Mouse (Mus musculus) lung, postnatal 25 days (tissue): ENCODE measurements around the gene Zfp511.
A peak's percentile ranks its signal among the peaks of the same experiment; 100 is the strongest.

Source experiments
- DNase-seq: peaks from one replicate; pipeline ENCODE4 v3.0.0; 2022; ENCODE audit warnings: low spot score

The Zfp511 gene

DNA sequence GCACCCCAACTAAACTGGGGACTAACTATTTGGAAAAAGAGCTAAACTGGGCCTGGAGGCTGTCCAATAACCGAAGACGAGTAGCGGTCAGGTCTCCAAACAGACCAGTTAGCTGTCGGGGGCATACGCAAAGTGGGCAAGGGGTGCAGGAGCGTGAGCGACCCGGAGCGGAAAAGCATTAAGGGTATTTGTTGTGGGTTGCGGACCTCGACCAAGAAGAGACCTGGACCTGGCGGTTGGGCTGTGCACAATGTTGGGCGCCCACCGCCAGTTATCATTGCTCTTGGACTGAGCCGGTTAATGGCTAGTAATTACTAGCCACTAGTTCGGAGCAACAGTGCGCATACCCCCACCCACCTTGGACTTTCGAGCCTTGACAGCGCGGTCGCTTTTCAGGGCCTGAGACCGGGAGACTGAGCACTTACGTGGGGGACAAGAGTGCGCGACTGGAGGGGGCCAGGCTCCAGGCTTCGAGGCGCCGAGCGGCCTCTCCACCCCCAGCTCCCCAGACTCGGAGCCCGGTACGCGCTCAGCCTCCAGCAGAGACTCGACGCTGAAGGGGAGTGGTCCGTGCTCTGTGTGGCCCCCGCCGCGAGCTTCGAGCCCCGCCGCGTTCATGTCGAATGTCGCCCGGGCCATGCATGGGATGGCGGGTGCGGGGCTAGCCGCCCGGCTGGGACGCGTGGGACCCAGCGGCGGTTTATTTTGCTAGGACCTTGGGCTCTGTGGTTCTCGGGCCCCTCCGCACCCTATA, 12.3 kb downstream of the Zfp511 start, which contains the start of gene Msx3:
Gene Msx3, minus strand, starts transcription at position 729 of the 754 bp plus-strand sequence.
- DNase-seq, result no peak

DNA sequence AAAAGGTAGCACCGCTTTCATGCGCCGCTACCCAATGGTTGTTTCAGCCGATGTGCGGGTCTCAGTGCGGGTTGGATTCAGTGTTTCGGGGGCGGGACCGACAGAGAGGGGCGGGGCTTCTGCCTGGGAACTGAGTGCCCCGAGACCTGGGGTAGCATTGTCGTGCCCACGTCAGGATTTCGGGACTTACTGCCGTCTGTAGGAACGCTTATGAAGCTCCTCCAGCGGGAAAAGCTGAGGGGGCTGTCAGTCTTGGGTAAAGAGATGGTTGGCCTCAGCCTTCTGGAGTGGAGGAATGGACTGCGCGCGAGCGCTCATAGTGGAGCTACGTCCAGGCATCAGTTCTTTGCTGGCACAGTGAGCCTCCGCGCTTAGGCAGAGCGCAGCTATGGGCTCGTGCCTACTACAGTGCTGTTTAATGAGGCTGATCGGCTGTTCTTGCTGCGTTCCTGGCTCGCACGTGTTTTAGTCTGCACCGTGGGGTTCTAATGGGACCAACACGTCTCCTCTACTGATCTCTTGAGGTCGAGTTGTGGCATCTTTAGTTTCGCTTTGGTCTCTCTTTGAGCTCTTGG, 13.0 kb downstream of the Zfp511 start:
- DNase-seq, result no peak

DNA sequence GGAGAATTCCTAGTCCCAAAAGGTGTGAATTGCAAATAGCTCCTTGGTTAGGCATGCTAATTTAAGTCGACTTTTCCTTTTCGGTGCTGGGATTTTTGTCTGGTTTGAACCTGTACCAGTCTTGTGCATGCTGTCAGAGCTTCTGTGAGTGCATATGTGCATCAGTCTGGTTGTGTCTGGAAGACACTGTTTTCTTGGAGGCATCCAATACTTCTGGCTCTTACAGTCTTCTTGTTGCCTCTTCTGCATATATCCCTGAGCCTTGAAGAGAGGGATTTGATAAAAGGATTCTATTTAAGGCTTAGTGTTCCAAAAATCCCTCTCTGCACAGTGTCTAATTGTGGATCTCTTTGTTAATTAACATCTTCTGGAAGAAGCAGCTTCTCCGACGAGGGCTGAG, 17.9 kb downstream of the Zfp511 start:
- DNase-seq, result no peak

DNA sequence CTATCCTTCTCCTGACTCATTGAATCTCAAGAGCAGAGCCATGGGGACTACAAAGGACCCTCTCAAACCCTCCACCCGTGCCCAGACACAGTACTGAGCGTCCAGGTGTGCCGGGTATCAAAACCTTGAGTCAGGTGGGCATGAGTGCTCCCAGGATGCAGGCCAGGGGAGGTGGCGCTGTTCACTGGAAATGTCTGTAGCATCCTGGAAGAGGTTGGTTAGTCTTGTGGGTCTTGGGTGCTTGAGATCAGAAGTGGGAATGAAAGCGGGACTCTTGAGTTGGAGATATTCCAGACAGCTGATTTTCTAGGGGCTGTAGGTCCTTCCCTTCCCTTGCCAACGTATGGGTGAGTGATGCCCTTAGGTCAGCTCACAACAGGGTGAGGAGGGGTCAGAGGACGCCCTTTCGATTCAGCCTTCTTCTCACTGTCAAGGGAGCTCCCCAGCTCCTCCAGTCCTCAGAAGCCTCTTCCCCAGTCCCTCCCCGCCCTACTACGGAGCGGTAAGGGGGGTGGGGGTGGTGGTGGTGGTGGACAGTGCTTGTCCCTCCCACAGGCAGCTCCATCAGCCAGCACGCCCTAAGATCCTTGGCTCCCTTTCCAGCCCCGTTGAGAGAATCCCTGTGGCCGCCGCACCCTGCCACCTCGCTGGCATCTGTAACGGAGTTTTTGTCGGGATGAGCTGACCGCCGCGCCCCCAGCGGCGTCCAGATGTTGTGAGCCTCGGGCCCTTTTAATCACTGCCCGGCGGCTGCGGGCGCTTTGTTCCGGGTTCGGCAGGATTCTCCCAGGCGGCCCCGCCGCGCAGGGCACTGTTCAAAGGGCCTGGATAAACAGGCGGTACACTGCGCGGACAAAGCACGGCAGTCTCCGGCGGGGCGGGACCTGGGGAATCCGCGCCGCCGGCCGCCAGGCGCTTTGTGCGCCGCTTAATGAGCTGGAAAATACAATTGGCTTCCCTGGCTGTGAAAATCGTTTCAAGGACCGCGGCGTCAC, 21.5 kb downstream of the Zfp511 start:
- no peak for DNase-seq

DNA sequence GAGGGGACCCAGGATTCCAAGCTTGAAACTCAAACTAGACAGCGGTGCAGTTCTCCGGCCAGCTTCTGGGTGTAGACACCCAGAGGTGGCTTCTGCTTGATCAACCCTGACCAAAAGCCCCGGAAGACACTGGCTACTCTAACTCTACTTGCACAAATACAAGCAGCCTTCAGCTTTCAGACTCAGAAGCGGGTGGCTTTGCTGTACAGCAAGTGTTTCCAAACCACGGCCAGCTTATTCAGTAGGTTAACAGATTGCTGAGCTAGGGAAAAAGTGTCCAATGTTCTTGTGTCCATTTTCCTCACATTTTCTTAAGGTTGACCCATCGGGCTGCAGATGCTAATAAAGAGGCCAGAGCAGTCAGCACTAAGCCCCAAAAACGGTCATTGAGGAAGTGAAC, 22.3 kb downstream of the Zfp511 start:
- DNase-seq, result no peak

DNA sequence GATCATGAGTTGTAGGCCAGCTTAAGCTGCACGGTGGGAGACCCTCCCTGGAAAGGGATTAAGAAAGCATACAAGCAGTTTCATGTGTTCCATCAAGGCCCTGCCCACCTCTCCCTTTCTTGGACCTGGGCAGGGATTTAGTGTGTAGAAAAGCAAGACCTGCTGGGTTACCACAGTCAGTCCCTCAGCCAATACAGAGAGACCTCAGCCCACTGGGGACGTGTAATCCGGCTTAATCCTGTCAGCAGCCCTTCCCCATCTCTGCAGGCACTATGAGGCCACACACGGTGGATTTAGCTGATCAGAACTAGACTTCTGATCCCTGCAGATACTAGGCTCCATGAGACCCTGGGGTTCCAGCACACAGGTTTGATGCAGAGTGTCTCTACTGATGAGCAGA, 23.4 kb downstream of the Zfp511 start:
- no peak for DNase-seq

DNA sequence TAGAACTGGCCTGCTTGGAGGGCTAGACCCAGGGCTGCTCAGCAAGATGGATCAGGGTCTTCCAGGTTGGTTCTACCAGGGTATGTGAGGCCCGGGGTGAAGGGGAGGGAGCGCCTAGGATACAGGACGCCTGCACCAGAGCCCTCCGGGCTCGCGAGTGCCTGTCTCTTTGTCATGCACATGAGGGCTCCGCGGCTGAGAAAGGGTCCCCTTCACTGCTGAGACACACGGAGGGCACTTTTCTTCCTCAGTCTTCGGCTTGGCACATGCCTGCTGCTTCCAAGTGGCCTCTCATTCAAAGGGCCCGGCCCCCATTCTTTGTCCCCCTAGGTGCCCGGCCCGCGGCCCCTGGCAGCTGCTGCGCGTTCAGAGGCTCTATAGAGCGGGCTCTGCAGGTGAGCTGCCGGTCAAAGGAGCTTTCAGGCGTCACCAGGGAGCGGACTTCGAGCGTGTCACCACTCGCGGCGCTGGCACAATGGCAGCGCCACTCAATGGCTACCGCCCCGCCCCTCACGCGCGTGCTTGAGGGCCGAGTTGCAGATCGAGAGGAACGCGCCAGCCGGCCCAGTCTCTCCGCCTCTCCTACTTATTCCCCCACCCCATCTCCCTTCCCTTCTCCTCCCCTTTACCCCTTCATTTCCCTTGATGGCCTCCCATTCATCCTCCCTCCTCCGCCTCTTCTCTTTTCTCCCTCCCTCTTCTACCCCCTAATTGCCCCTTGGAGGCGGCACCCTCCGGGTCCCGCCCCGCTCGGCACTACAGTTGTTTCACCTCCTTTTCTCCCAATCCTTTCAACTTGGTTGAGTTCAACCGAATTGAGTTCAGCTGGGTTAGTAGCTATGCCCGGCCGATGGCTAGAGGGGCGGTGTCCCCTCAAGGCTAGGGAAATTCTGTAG, 25.0 kb downstream of the Zfp511 start:
- DNase-seq, result peak; percentile 28

DNA sequence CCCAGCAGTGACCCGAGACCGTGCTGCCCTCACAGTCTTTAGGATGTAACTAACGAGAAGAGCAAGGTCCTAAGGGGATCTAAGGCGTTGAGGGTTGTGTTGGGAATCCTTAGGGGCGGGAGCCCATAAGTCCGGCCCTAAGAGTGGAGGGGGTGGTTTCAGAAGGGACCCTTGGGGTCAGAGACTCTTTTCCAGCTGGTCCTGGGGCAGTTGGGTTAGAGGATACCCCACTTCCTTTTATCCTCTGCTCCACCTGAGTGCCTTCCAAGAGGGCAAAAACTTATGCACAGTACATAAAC, 25.6 kb downstream of the Zfp511 start:
- no peak for DNase-seq

DNA sequence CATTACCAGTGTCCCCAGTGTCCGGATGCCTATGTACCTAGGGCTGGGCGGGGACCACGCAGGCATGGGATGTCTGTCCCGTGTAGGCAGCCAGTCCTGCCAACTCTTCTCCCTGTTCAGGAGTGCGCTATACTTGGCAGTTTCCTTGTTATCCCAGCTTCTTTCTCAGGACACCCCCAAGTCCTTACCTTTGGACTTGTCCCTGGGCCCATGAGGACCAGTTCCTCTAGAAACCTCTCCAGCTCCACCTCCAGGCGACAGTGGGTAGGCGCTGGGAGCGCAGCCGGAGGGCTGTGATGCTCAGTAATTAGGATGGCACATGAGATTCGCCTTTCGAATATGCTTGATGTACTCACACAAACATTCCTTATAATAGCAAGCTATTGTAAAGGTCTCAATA, 26.1 kb downstream of the Zfp511 start:
- DNase-seq, result no peak

DNA sequence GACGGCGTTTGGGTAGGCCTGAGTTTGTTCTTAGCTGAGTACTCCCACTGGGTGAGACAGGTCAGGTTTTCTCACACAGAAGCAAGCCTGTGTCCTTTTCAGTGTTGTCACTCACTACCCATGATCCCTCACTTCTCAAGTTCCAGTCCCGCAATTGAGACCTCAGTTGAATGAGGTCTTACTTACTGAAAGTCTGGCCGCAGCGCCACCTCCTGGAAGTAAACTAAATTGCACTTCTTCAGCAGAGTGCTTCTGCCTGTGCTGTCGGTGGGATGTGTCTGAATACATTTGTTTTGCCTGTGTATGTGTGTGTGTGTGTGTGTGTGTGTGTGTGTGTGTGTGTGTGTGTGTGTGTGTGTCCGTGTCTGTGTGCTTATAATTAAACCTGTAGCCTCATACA, 26.9 kb downstream of the Zfp511 start:
- DNase-seq, result peak; percentile 54

DNA sequence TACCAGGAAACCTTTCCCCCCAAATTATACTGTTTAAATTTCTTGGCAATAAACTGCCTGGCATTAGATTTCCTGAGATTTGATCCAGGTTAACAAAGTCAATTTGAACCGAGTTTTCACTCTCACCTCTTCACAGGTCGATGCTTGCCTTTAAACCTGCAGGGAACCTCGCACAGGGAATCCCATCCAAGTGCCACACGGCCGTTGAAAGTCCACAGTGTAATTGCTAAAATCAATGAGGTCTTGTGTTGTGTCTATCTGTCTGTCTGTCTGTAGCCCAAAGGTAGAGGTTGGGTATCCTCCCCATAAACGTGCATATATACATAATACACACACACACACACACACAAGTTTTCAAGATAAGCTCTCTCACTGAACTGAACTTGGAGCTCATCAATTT, 31.2 kb downstream of the Zfp511 start:
- no peak for DNase-seq

DNA sequence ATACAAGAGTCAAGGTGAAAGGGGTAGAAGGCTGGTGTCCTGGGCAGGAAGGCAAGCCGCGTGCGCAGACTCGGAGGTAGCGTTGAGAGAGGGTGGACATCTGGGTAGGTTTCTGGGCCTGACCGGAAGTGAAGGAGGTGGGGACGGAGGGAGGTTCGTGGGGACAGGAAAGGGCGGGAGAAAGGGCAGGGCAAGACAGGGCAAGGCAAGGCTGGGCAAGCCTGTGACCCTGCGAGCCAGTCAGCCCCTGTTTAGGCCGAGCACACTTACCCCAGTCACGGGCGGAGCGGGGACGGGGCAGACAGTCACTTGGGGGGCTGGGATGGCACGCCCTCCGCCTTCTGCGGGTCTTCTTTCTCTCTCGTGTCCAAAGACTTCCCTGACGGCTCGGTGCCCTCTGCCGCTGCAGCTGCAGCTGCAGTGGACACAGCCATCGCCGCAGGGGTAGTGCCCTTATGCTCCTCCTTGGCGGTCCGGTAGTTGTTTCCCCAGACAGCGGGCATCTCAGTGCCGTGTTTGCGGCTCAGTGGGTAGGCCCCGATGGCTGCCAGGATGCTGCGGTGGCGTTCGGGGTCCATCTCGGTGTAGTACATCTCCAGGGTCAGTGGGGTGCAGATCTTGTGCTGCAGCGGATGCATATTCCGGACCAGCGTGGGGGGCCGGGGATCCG, 34.0 kb downstream of the Zfp511 start:
- no peak for DNase-seq

DNA sequence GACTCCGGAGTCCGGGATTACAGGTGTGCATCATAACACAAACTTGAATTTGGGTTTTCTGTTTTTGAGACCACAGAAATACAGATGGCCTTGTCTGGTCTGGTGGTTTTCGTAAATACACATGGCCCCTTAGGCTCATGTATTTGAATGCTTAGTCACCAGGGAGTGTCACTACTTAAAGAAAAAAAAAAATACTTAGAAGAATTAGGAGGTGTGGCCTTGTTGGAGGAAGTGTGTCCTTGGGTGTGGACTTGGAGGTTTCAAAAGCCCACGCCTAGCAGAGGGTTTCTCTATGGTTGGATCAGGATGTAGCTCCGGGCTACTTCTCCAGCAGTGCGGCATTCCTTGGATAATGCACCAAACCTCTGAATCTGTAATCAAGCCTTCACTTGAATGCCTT, 41.5 kb downstream of the Zfp511 start:
- DNase-seq, result no peak

DNA sequence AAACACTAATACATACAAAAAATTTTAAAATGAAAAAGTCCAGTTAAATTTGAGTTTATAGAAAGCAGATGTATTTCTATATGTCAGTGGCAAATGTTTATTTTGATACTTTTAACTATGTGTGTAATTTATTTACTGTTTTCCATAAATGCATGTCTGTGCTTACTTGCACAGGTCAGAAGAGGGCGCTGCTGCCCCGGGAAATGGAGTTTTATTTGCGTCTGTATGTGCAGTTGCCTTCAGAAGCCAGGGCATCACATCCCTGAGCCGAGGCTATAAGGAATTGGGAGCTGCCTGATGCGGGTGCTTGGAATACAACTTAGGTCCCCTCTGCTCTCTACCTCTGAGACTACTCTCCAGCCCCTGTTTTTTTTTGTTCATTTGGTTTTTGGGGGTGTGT, 42.5 kb downstream of the Zfp511 start:
- DNase-seq, result peak; percentile 49

DNA sequence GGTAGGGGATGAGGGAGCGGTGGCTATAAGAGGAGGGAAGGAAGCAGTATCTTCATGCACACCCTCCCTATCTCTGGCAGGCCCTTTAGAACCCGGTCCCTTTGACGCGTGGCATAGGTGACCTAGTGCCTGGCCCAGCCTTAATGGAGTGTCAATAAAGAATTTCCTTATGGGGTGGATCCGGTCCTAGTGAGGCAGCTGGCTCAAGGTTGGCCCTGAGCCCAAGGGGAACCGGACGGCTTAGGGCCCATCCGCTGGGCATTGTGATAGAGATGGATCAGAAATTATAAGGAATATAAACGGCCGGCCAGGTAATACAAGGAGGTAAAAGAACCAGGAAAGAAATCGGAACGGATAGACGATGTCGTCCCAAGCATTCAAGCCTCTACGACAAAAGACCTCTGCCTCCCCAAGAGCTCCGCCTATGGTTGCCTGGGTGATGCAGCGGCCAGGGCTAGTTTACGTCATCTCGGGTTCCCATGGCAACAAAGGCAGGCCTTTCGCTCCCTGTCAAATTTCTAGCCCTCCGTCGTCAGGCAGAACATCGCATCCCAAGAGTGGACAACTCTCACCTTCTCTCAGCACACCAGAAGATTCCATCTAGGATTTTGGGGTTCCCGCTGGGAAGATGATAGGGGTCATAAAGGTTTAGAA, 44.4 kb downstream of the Zfp511 start:
- DNase-seq, result peak; percentile 19

DNA sequence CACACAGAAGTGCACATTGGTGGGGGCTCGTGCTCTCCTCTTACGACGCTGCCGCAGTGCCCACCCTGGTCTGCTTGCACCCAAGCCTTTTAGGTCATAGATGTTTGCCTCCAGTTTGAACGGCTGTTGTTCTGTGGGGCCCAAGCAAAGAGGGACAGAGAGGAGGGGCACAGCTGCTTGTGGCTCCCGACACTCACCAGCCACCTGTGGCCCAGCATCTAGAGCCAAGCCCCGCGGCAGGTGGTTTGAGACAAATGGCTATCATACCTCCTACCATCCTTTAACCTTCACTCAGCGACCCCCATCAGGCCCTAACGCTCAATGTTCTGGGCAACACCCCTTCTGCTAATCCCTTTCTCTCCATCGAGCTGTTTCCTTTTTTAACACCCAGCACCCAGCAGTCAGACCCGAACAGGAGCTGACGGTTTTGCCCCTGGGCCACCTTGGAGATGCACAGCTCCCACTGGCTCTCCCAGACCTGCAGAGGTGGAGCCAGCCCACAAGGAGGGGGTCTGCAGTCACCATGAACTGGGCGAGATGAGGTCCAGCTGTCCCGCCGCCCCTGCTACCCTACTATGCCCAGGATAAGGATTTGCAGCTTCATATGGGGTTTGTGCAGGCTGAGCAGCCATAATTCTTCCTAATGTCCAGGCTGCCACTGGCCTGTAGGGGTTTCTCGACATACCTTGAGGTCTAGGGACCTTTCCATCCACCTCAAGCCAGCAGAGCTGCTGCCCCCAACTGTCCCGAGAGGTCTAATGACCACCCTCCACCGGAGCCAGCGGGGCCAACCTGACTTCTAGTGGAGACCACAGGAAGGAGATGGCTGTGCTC, 45.4 kb downstream of the Zfp511 start:
- DNase-seq, result no peak

DNA sequence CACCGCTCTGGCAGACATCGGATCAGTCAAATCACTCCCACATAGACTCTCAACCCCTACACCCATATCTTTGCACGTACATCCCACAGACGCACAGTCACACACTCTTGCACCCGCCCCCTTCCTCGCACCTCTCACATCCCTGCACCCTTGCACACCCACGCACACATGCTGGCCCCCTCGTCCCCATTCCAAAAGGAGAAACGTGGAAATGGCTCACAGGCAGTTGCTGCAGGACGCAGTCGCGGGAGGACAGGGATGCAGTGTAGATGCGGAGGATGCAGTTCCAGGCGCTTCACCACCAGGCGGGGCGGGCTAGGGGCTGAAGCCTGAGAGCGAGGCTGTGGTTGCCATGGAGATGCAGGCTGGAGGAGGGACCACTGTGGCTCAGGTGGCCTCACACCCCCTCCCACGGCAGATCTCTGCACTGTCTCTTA, 46.1 kb downstream of the Zfp511 start, which contains the start of gene Caly:
Gene Caly, minus strand, starts transcription at position 307 of the 437 bp plus-strand sequence.
- DNase-seq, result no peak
